Mouse (Mus musculus) cerebellum, adult 2 months (tissue): ENCODE data around the gene Wdr43.

Experiments used
- CTCF ChIP-seq: fragments of 200-500 bp; IDR thresholded peaks from 2 replicates; pipeline ENCODE4 v1.5.1; 2011; ENCODE audit warnings: low read depth, mild to moderate bottlenecking, control low read depth, low read length, moderate library complexity, borderline replicate concordance; ENCODE audit not compliant: insufficient read depth
- POLR2A ChIP-seq: fragments of 200-500 bp; IDR thresholded peaks from 2 replicates; pipeline ENCODE4 v1.6.1; 2011; ENCODE audit warnings: low read length, control low read depth, borderline replicate concordance; ENCODE audit not compliant: insufficient read depth

- TF ChIP-seq POLR2A (no peak), CTCF (no peak)
Measured at GRCm38 (mm10) chr17:71669511-71669910, 53.8 kb downstream of the Wdr43 start.
